Mouse (Mus musculus): ENCODE results near the gene Gjc2.

GRCm38 (mm10) chr11:59134373-59134997, 48.5 kb downstream of the Gjc2 start:
- TF ChIP-seq CTCF (IDR thresholded peaks at IDR 0.05; ENCODE audit: control insufficient read depth, insufficient read depth, insufficient replicate concordance, low read depth, low read length) (no peak), POLR2A (IDR thresholded peaks at IDR 0.05; ENCODE audit: control insufficient read depth, low read depth, low read length) (no peak)

Data from testis, adult 2 months (tissue).